Mouse (Mus musculus) limb, embryonic 11.5 days (tissue): ENCODE measurements around the gene Gm28539. TPM values are rescaled to one million over a fixed set of nuclear protein-coding genes. Genes with fewer than 3 reads are reported as not detected.

Experiments
- ATAC-seq: fragments of 200-750 bp; cut with Nextera tagmentation; 2 replicates; pipeline ENCODE4 v1.8.0; 2017; ENCODE audit warnings: low read depth; ENCODE audit not compliant: insufficient number of reproducible peaks, low FRiP score, low TSS enrichment
- DNase-seq: peaks from one replicate; pipeline ENCODE4 v3.0.0-alpha.2; 2015; ENCODE audit warnings: low spot score
- H3K27ac ChIP-seq: fragments of 300-500 bp; sonication (generic); replicated peaks from 2 replicates; pipeline ENCODE4 v1.5.1; 2014; ENCODE audit warnings: low read depth, mild to moderate bottlenecking, low read length
- H3K27me3 ChIP-seq: fragments of 300-500 bp; sonication (generic); 2 replicates; pipeline ENCODE4 v1.6.1; 2014; ENCODE audit warnings: mild to moderate bottlenecking, low read length, mixed read lengths; ENCODE audit not compliant: control insufficient read depth, insufficient read depth
- H3K36me3 ChIP-seq: fragments of 300-500 bp; sonication (generic); 2 replicates; pipeline ENCODE4 v1.6.1; 2014; ENCODE audit warnings: mild to moderate bottlenecking, low read length, moderate library complexity, mixed read lengths; ENCODE audit not compliant: control insufficient read depth, insufficient read depth
- H3K4me1 ChIP-seq: fragments of 300-500 bp; sonication (generic); 2 replicates; pipeline ENCODE4 v1.6.1; 2014; ENCODE audit warnings: low read length, mixed read lengths; ENCODE audit not compliant: control insufficient read depth, insufficient read depth
- H3K4me2 ChIP-seq: fragments of 300-500 bp; sonication (generic); 2 replicates; pipeline ENCODE4 v1.6.1; 2014; ENCODE audit warnings: low read depth, mild to moderate bottlenecking, moderate library complexity; ENCODE audit not compliant: severe bottlenecking
- H3K4me3 ChIP-seq: fragments of 300-500 bp; sonication (generic); 2 replicates; pipeline ENCODE4 v1.5.1; 2014; ENCODE audit warnings: low read depth, low read length
- H3K9ac ChIP-seq: fragments of 300-500 bp; sonication (generic); 2 replicates; pipeline ENCODE4 v1.6.1; 2014; ENCODE audit warnings: mild to moderate bottlenecking, low read length
- H3K9me3 ChIP-seq: fragments of 300-500 bp; sonication (generic); 2 replicates; pipeline ENCODE4 v1.6.1; 2016; ENCODE audit warnings: low read length; ENCODE audit not compliant: control insufficient read depth
- WGBS: fragments of 180-500 bp; shearing (Covaris S2); extraction: QIAGEN DNeasy Blood & Tissue Kit; methylation state at CpG from one replicate; pipeline ENCODE4 v1.1.7; 2014; 5-methylcytosine and 5-hydroxymethylcytosine counted together
- polyA plus RNA-seq: library from polyadenylated mRNA; unstranded; fragments of >200 nt; fragmentation: Nextera tagmentation; extraction: Ambion mirVana; gene quantifications from 2 replicates; pipeline ENCODE4 v1.2.1, GENCODE M21; 2014

Gm28539 gene
- polyA plus RNA-seq, 1 experiment from 2014 or later: not detected

- H3K4me3 ChIP-seq: no peak overlapping the region
- peaks cover 4% of the 10 kb centered on the region; the same call in 1 of the 2 replicates for H3K4me1 ChIP-seq
- no peaks in the 10 kb centered on the region for H3K27me3 ChIP-seq
- H3K9me3 ChIP-seq: no peaks in the 10 kb centered on the region
- no peak overlapping the region for H3K27ac ChIP-seq
- H3K9ac ChIP-seq: no peak overlapping the region
- DNase-seq: no peak
- peaks cover 15% of the 10 kb centered on the region; the same call in 1 of the 2 replicates for H3K36me3 ChIP-seq
- ATAC-seq: no peak
- H3K4me2 ChIP-seq: no peak overlapping the region
- WGBS: 89% methylated on average over 5 of the region's 5 CpGs
Measured at GRCm38 (mm10) chr16:18809001-18809400, 27.4 kb upstream of the Gm28539 start.

- peak overlapping the region; percentile 79 for H3K4me2 ChIP-seq
- H3K36me3 ChIP-seq: peaks cover 12% of the 10 kb centered on the region; the same call in 1 of the 2 replicates
- WGBS: 7% methylated on average over 5 of the region's 5 CpGs
- peak overlapping the region; percentile 73 for H3K9ac ChIP-seq
- DNase-seq: no peak
- ATAC-seq: peak; percentile 33
- no peaks in the 10 kb centered on the region for H3K9me3 ChIP-seq
- H3K27me3 ChIP-seq: no peaks in the 10 kb centered on the region
- no peak overlapping the region for H3K27ac ChIP-seq
- H3K4me3 ChIP-seq: peak overlapping the region; percentile 72
- peaks cover 4% of the 10 kb centered on the region; the same call in 1 of the 2 replicates for H3K4me1 ChIP-seq
Measured at GRCm38 (mm10) chr16:18811032-18811431, 25.4 kb upstream of the Gm28539 start.

GRCm38 (mm10) chr16:18811468-18812384 lies 24.7 kb upstream of the Gm28539 start, which contains the start of the genes Ufd1 and Cdc45:
Ufd1 (plus strand) TSS chr16:18811779.
Cdc45 (minus strand) TSS chr16:18811987.
- Histone ChIP-seq H3K27ac (no peak within 1 kb of the TSS; the same call in 1 of the 2 replicates), H3K9ac (peak within 1 kb of the TSS; percentile 77), H3K4me2 (peak within 1 kb of the TSS; percentile 79), H3K36me3 (peaks cover 12% of the 10 kb centered on the region; the same call in 1 of the 2 replicates), H3K4me3 (peak within 1 kb of the TSS; percentile 72), H3K4me1 (peaks cover 4% of the 10 kb centered on the region; the same call in 1 of the 2 replicates), H3K27me3 (no peaks in the 10 kb centered on the region), H3K9me3 (no peaks in the 10 kb centered on the region)
- peak; percentile 96 for ATAC-seq
- WGBS: under 1% methylated on average over 42 of the region's 42 CpGs
- DNase-seq: peak; percentile 92

- Histone ChIP-seq H3K27me3 (no peaks in the 10 kb centered on the region), H3K4me2 (peak overlapping the region; percentile 49), H3K27ac (no peak overlapping the region), H3K9ac (peak overlapping the region; percentile 77), H3K9me3 (no peaks in the 10 kb centered on the region), H3K4me1 (peaks cover 4% of the 10 kb centered on the region; the same call in 1 of the 2 replicates), H3K4me3 (peak overlapping the region; percentile 72), H3K36me3 (peaks cover 16% of the 10 kb centered on the region)
- peak; percentile 15 for ATAC-seq
- DNase-seq: no peak
- WGBS: 2% methylated on average over 31 of the region's 31 CpGs
Measured at GRCm38 (mm10) chr16:18812385-18812910, 23.9 kb upstream of the Gm28539 start.

GRCm38 (mm10) chr16:18822356-18822755 lies 14.0 kb upstream of the Gm28539 start:
- no peaks in the 10 kb centered on the region for H3K27me3 ChIP-seq
- WGBS: 86% methylated on average over 1 of the region's 1 CpGs
- no peak overlapping the region for H3K27ac ChIP-seq
- no peaks in the 10 kb centered on the region for H3K9me3 ChIP-seq
- H3K9ac ChIP-seq: no peak overlapping the region
- DNase-seq (no peak), ATAC-seq (no peak)
- H3K4me3 ChIP-seq: no peak overlapping the region
- H3K4me2 ChIP-seq: no peak overlapping the region
- H3K4me1 ChIP-seq: no peaks in the 10 kb centered on the region
- peaks cover 42% of the 10 kb centered on the region for H3K36me3 ChIP-seq

GRCm38 (mm10) chr16:18822925-18823324 lies 13.5 kb upstream of the Gm28539 start:
- no peaks in the 10 kb centered on the region for H3K4me1 ChIP-seq
- no peak overlapping the region for H3K4me3 ChIP-seq
- no peaks in the 10 kb centered on the region for H3K27me3 ChIP-seq
- peaks cover 43% of the 10 kb centered on the region for H3K36me3 ChIP-seq
- H3K9ac ChIP-seq: no peak overlapping the region
- no peaks in the 10 kb centered on the region for H3K9me3 ChIP-seq
- 90% methylated on average over 4 of the region's 4 CpGs for WGBS
- no peak overlapping the region for H3K27ac ChIP-seq
- ATAC-seq (no peak), DNase-seq (no peak)
- no peak overlapping the region for H3K4me2 ChIP-seq

GRCm38 (mm10) chr16:18828630-18829029 lies 7.8 kb upstream of the Gm28539 start:
- 93% methylated on average over 3 of the region's 3 CpGs for WGBS
- Histone ChIP-seq H3K27ac (no peak overlapping the region), H3K9me3 (no peaks in the 10 kb centered on the region), H3K4me3 (no peak overlapping the region), H3K9ac (no peak overlapping the region), H3K4me2 (no peak overlapping the region), H3K4me1 (no peaks in the 10 kb centered on the region), H3K36me3 (peaks cover 25% of the 10 kb centered on the region; the same call in 1 of the 2 replicates), H3K27me3 (no peaks in the 10 kb centered on the region)
- no peak for DNase-seq
- ATAC-seq: no peak

GRCm38 (mm10) chr16:18829102-18829501 lies 7.3 kb upstream of the Gm28539 start:
- Histone ChIP-seq H3K36me3 (peaks cover 24% of the 10 kb centered on the region; the same call in 1 of the 2 replicates), H3K4me2 (no peak overlapping the region), H3K9ac (no peak overlapping the region), H3K27me3 (no peaks in the 10 kb centered on the region), H3K4me3 (no peak overlapping the region), H3K27ac (no peak overlapping the region), H3K9me3 (no peaks in the 10 kb centered on the region), H3K4me1 (no peaks in the 10 kb centered on the region)
- ATAC-seq: no peak
- no peak for DNase-seq
- WGBS: 92% methylated on average over 6 of the region's 6 CpGs
